17 mouse cellular contexts compared by ENCODE assay signal in the genomic region with DNA sequence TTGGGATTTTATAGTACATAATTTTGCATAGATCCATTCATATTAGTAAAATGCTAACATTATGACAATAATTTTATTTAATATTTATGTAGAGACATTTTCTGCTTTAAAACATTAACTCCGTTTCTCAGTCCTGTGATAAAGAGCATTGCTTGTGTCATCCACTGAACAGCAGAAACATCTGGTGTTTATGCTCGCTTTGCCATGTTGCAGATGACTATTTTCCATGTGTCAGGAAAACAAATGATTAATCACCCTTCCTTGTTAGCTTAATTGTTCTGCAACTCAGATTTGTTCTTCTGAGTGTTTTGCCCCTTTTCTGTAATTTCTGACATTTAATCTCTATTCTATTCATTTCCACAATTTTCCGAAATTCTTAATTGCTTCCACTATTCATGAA.
"Had no signal": no experiment of that assay in that cellular context is flagged by ENCODE, and none has a peak within 500 bp of the region (broad histone marks: within the 10 kb centered on the region; RNA-seq: fewer than 3 reads in every experiment).

No protein-coding gene starts in this region.

- H3K4me1 ChIP-seq: lung, embryonic 15.5 days; megakaryocyte, embryonic 14.5 days; midbrain, embryonic 13.5 days; midbrain, embryonic 15.5 days; neural tube, embryonic 12.5 days; stomach, embryonic 15.5 days had no signal

- H3K4me3 ChIP-seq: lung, embryonic 15.5 days; megakaryocyte, embryonic 14.5 days; midbrain, embryonic 13.5 days; midbrain, embryonic 15.5 days; neural tube, embryonic 12.5 days; stomach, embryonic 15.5 days had no signal

- ATAC-seq: lung, postnatal 0 days; midbrain, embryonic 13.5 days; midbrain, embryonic 15.5 days had no signal

- H3K9ac ChIP-seq: lung, embryonic 15.5 days; midbrain, embryonic 13.5 days; midbrain, embryonic 15.5 days; neural tube, embryonic 12.5 days; stomach, embryonic 15.5 days had no signal

- DNase-seq: lung, adult 2 months; lung, postnatal 14 days; lung, postnatal 36 days; right cerebral cortex, postnatal 14 days; thymus, adult 18-20 months; thymus, postnatal 14 days; thymus, postnatal 36 days had no signal

- H3K27ac ChIP-seq: lung, embryonic 15.5 days; macrophage; midbrain, embryonic 13.5 days; midbrain, embryonic 15.5 days; neural tube, embryonic 12.5 days; stomach, embryonic 15.5 days; stomach, postnatal 0 days had no signal

- H3K9me3 ChIP-seq: lung, embryonic 15.5 days; megakaryocyte, embryonic 14.5 days; midbrain, embryonic 13.5 days; midbrain, embryonic 15.5 days; neural tube, embryonic 12.5 days; stomach, embryonic 15.5 days had no signal

- H3K4me2 ChIP-seq: lung, embryonic 15.5 days; midbrain, embryonic 11.5 days; midbrain, embryonic 13.5 days; midbrain, embryonic 15.5 days; neural tube, embryonic 12.5 days; stomach, embryonic 15.5 days had no signal

- H3K27me3 ChIP-seq: lung, embryonic 15.5 days; megakaryocyte, embryonic 14.5 days; midbrain, embryonic 13.5 days; midbrain, embryonic 15.5 days; neural tube, embryonic 12.5 days; stomach, embryonic 15.5 days had no signal

- H3K36me3 ChIP-seq: lung, embryonic 15.5 days; midbrain, embryonic 13.5 days; midbrain, embryonic 15.5 days; neural tube, embryonic 12.5 days; stomach, embryonic 15.5 days had no signal
